Mouse (Mus musculus): ENCODE measurements around the gene Dscam. TPM values are rescaled to one million over a fixed set of nuclear protein-coding genes. Genes with fewer than 3 reads are reported as not detected.
"Not testable (repeated sequence)": the region's sequence is repeated elsewhere in the genome, so short reads cannot be mapped to it uniquely, and the experiment has no call there.

The Dscam gene
- polyA plus RNA-seq, 1 experiment from 2014 or later: 0.63 TPM

DNA sequence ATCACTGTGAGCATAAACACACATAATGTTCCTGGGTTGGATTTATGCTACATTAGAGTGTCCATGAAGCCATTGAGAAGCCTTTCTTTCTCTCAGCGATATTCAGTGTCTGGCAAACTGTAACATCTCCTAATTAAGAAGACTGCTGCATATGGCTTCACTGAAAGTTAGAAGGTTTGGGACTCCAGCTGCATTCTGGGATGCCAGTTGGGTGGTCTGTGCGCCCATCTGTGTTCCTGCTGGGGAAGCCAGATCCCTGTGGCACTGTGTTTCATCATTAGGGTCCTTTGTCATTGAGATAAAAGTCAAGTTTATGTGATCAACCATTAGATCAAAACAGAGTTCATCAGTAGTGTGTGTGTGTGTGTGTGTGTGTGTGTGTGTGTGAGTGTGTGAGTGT lies 284.7 kb downstream of the Dscam start:
- Histone ChIP-seq H3K4me2 (ENCODE audit: low read depth, low read length) (no peak overlapping the region), H3K9ac (ENCODE audit: low read depth, low read length) (no peak overlapping the region), H3K9me3 (ENCODE audit: control insufficient read depth, low read length) (no peaks in the 10 kb centered on the region), H3K4me1 (ENCODE audit: control insufficient read depth, insufficient read depth, low read length) (no peaks in the 10 kb centered on the region), H3K36me3 (ENCODE audit: control insufficient read depth, insufficient read depth, low read length) (no peaks in the 10 kb centered on the region), H3K27ac (replicated peaks; ENCODE audit: low read depth, low read length) (no peak overlapping the region), H3K27me3 (replicated peaks; ENCODE audit: control insufficient read depth, insufficient read depth, low read length) (no peaks in the 10 kb centered on the region), H3K4me3 (ENCODE audit: low read depth, low read length) (no peak overlapping the region)
- ATAC-seq (ENCODE audit: low read depth) (no peak), DNase-seq (ENCODE audit: low spot score) (no peak)
- WGBS: 78% methylated on average over 2 of the region's 2 CpGs

DNA sequence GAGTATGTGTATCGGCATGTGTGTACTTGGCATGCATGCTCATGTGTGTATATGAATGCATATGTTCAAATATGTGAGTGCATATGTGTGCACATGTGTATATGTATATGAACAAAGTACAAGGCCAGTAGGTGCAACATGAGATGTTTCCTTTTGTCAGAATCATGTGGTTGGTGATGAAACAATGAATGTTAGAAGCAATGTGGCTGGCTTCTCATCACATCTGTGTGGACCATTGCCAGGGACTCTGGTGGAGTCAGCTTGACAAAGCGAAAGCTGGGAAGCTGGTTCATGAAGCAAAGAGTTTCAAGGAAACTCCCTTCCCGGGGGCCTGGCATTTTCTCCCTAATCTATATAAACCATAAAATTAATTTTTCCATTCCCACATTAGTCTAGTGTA lies 286.0 kb downstream of the Dscam start:
- H3K27me3 ChIP-seq (replicated peaks; ENCODE audit: control insufficient read depth, insufficient read depth, low read length); H3K4me3 ChIP-seq (ENCODE audit: low read depth, low read length); H3K9me3 ChIP-seq (ENCODE audit: control insufficient read depth, low read length); ATAC-seq (ENCODE audit: low read depth); H3K4me1 ChIP-seq (ENCODE audit: control insufficient read depth, insufficient read depth, low read length); H3K36me3 ChIP-seq (ENCODE audit: control insufficient read depth, insufficient read depth, low read length); H3K27ac ChIP-seq (replicated peaks; ENCODE audit: low read depth, low read length); H3K4me2 ChIP-seq (ENCODE audit: low read depth, low read length); H3K9ac ChIP-seq (ENCODE audit: low read depth, low read length); DNase-seq (ENCODE audit: low spot score): not testable (repeated sequence)
- WGBS: 75% methylated on average over 2 of the region's 3 CpGs

- WGBS: 71% methylated on average over 4 of the region's 4 CpGs
- Histone ChIP-seq H3K4me3 (ENCODE audit: low read depth, low read length) (no peak overlapping the region), H3K4me2 (ENCODE audit: low read depth, low read length) (no peak overlapping the region), H3K9ac (ENCODE audit: low read depth, low read length) (no peak overlapping the region), H3K9me3 (ENCODE audit: control insufficient read depth, low read length) (no peaks in the 10 kb centered on the region), H3K27me3 (replicated peaks; ENCODE audit: control insufficient read depth, insufficient read depth, low read length) (no peaks in the 10 kb centered on the region), H3K4me1 (ENCODE audit: control insufficient read depth, insufficient read depth, low read length) (no peaks in the 10 kb centered on the region), H3K36me3 (ENCODE audit: control insufficient read depth, insufficient read depth, low read length) (no peaks in the 10 kb centered on the region), H3K27ac (replicated peaks; ENCODE audit: low read depth, low read length) (no peak overlapping the region)
- no peak for ATAC-seq (ENCODE audit: low read depth)
- no peak for DNase-seq (ENCODE audit: low spot score)
Observed at GRCm38 (mm10) chr16:96877271-96877670, 293.3 kb downstream of the Dscam start.

GRCm38 (mm10) chr16:96872799-96873198 lies 297.8 kb downstream of the Dscam start:
- Histone ChIP-seq H3K36me3 (ENCODE audit: control insufficient read depth, insufficient read depth, low read length) (no peaks in the 10 kb centered on the region), H3K4me3 (ENCODE audit: low read depth, low read length) (no peak overlapping the region)
- peak; percentile 50; the same call in 1 of the 2 replicates for ATAC-seq (ENCODE audit: low read depth)

GRCm38 (mm10) chr16:96857571-96857970 lies 313.0 kb downstream of the Dscam start:
- Histone ChIP-seq H3K4me2 (ENCODE audit: low read depth, low read length) (no peak overlapping the region), H3K36me3 (ENCODE audit: control insufficient read depth, insufficient read depth, low read length) (no peaks in the 10 kb centered on the region), H3K4me3 (ENCODE audit: low read depth, low read length) (no peak overlapping the region), H3K27ac (replicated peaks; ENCODE audit: low read depth, low read length) (no peak overlapping the region), H3K9ac (ENCODE audit: low read depth, low read length) (no peak overlapping the region), H3K9me3 (ENCODE audit: control insufficient read depth, low read length) (no peaks in the 10 kb centered on the region), H3K27me3 (replicated peaks; ENCODE audit: control insufficient read depth, insufficient read depth, low read length) (no peaks in the 10 kb centered on the region), H3K4me1 (ENCODE audit: control insufficient read depth, insufficient read depth, low read length) (no peaks in the 10 kb centered on the region)
- ATAC-seq (ENCODE audit: low read depth): no peak
- 41% methylated on average over 2 of the region's 2 CpGs for WGBS
- DNase-seq (ENCODE audit: low spot score): no peak

More at GRCm38 (mm10) chr16:96872799-96873198, 297.8 kb downstream of the Dscam start:
- no peak overlapping the region for H3K9ac ChIP-seq (ENCODE audit: low read depth, low read length)
- H3K4me2 ChIP-seq (ENCODE audit: low read depth, low read length): no peak overlapping the region
- 40% methylated on average over 7 of the region's 7 CpGs for WGBS
- peak; percentile 52 for DNase-seq (ENCODE audit: low spot score)
- H3K27ac ChIP-seq (replicated peaks; ENCODE audit: low read depth, low read length): no peak overlapping the region
- H3K9me3 ChIP-seq (ENCODE audit: control insufficient read depth, low read length): no peaks in the 10 kb centered on the region
- no peaks in the 10 kb centered on the region for H3K27me3 ChIP-seq (replicated peaks; ENCODE audit: control insufficient read depth, insufficient read depth, low read length)
- no peaks in the 10 kb centered on the region for H3K4me1 ChIP-seq (ENCODE audit: control insufficient read depth, insufficient read depth, low read length)

DNA sequence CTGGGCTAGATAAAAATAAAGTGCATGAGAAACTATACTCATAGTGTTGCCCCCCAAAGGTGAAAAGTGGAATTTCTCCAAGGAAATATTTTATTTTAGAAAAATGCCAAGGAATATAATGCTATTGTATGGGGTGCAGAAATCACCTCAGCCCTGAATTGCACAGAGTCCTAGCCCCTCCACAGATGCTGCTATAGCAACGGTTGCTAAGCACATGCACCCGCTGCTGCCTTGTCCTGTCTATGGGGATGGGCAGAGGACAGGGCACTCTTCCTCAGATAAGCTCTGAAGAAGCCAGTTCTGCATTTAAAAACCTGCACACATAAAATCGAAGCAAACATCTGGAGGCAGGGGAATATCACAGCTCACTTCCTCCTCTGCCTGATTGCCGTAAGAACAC lies 315.5 kb downstream of the Dscam start:
- H3K9ac ChIP-seq (ENCODE audit: low read depth, low read length): no peak overlapping the region
- H3K36me3 ChIP-seq (ENCODE audit: control insufficient read depth, insufficient read depth, low read length): no peaks in the 10 kb centered on the region
- H3K9me3 ChIP-seq (ENCODE audit: control insufficient read depth, low read length): no peaks in the 10 kb centered on the region
- H3K27ac ChIP-seq (replicated peaks; ENCODE audit: low read depth, low read length): no peak overlapping the region
- no peak overlapping the region for H3K4me2 ChIP-seq (ENCODE audit: low read depth, low read length)
- 79% methylated on average over 4 of the region's 4 CpGs for WGBS
- no peaks in the 10 kb centered on the region for H3K4me1 ChIP-seq (ENCODE audit: control insufficient read depth, insufficient read depth, low read length)
- DNase-seq (ENCODE audit: low spot score) (no peak), ATAC-seq (ENCODE audit: low read depth) (no peak)
- no peak overlapping the region for H3K4me3 ChIP-seq (ENCODE audit: low read depth, low read length)
- no peaks in the 10 kb centered on the region for H3K27me3 ChIP-seq (replicated peaks; ENCODE audit: control insufficient read depth, insufficient read depth, low read length)

- Histone ChIP-seq H3K9me3 (ENCODE audit: control insufficient read depth, low read length) (no peaks in the 10 kb centered on the region), H3K27me3 (replicated peaks; ENCODE audit: control insufficient read depth, insufficient read depth, low read length) (no peaks in the 10 kb centered on the region), H3K9ac (ENCODE audit: low read depth, low read length) (no peak overlapping the region), H3K36me3 (ENCODE audit: control insufficient read depth, insufficient read depth, low read length) (no peaks in the 10 kb centered on the region), H3K4me3 (ENCODE audit: low read depth, low read length) (no peak overlapping the region), H3K4me2 (ENCODE audit: low read depth, low read length) (no peak overlapping the region), H3K4me1 (ENCODE audit: control insufficient read depth, insufficient read depth, low read length) (no peaks in the 10 kb centered on the region), H3K27ac (replicated peaks; ENCODE audit: low read depth, low read length) (no peak overlapping the region)
- peak; percentile 55 for DNase-seq (ENCODE audit: low spot score)
- 19% methylated on average over 4 of the region's 4 CpGs for WGBS
- ATAC-seq (ENCODE audit: low read depth): no peak
Observed at GRCm38 (mm10) chr16:96852383-96852782, 318.2 kb downstream of the Dscam start.

DNA sequence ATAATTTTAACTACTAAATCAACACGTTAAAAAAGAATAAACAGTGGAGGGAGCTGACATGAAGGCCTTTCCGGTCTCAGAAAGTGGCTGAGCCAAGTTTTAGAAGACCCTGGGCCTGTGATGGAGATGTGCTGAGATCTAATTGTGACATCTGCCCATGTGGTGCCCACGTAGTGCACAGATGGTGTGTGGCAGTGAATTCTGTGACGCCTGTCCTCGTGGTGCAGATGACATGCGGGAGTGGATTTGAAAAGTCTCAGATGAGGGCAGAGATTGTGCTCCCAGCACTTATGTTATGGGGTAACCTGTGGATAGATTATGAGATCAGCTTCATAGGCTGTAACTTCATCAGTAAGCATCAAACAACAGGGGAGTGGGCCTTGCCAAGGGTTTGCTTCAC lies 321.6 kb downstream of the Dscam start:
- no peaks in the 10 kb centered on the region for H3K4me1 ChIP-seq (ENCODE audit: control insufficient read depth, insufficient read depth, low read length)
- no peak for DNase-seq (ENCODE audit: low spot score)
- H3K4me3 ChIP-seq (ENCODE audit: low read depth, low read length): no peak overlapping the region
- no peak overlapping the region for H3K4me2 ChIP-seq (ENCODE audit: low read depth, low read length)
- no peaks in the 10 kb centered on the region for H3K27me3 ChIP-seq (replicated peaks; ENCODE audit: control insufficient read depth, insufficient read depth, low read length)
- no peaks in the 10 kb centered on the region for H3K36me3 ChIP-seq (ENCODE audit: control insufficient read depth, insufficient read depth, low read length)
- WGBS: 81% methylated on average over 6 of the region's 6 CpGs
- H3K9ac ChIP-seq (ENCODE audit: low read depth, low read length): no peak overlapping the region
- ATAC-seq (ENCODE audit: low read depth): no peak
- no peak overlapping the region for H3K27ac ChIP-seq (replicated peaks; ENCODE audit: low read depth, low read length)
- no peaks in the 10 kb centered on the region for H3K9me3 ChIP-seq (ENCODE audit: control insufficient read depth, low read length)

- no peaks in the 10 kb centered on the region for H3K36me3 ChIP-seq (ENCODE audit: control insufficient read depth, insufficient read depth, low read length)
- no peak for DNase-seq (ENCODE audit: low spot score)
- H3K9me3 ChIP-seq (ENCODE audit: control insufficient read depth, low read length): no peaks in the 10 kb centered on the region
- H3K9ac ChIP-seq (ENCODE audit: low read depth, low read length): no peak overlapping the region
- H3K27ac ChIP-seq (replicated peaks; ENCODE audit: low read depth, low read length): no peak overlapping the region
- no peak overlapping the region for H3K4me3 ChIP-seq (ENCODE audit: low read depth, low read length)
- 43% methylated on average over 1 of the region's 1 CpGs for WGBS
- ATAC-seq (ENCODE audit: low read depth): no peak
- H3K27me3 ChIP-seq (replicated peaks; ENCODE audit: control insufficient read depth, insufficient read depth, low read length): no peaks in the 10 kb centered on the region
- no peak overlapping the region for H3K4me2 ChIP-seq (ENCODE audit: low read depth, low read length)
- no peaks in the 10 kb centered on the region for H3K4me1 ChIP-seq (ENCODE audit: control insufficient read depth, insufficient read depth, low read length)
Observed at GRCm38 (mm10) chr16:96846585-96846984, 324.0 kb downstream of the Dscam start.

Measured in embryonic facial prominence, embryonic 14.5 days (tissue).